Mouse (Mus musculus): ENCODE data around the gene Shank2.

DNA sequence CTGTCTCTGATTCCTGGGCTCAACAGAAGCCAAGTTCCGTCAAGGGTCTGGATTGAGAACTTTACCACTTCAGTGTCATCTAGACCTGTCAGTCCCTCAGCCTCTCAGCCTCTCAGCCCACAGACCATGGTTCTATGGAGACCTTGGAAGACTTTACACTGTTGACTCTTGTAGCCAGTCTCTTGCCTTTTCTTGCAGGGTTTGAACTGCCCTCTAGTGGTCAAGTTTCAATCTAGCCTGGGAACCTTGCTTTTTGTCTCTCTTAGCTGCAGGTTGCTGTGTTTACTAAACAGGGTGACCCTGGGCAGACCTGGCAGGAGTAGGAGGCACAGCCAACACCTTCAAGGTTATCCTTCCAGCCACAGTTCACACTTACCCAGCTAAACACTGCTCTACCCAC is 70.5 kb downstream of the Shank2 start:
- TF ChIP-seq CTCF (IDR thresholded peaks at IDR 0.05; ENCODE audit: low read depth) (peak; percentile 78), EP300 (optimal IDR thresholded peaks at IDR 0.05) (no peak)
